Mouse (Mus musculus): ENCODE results near the gene Ipp.
A peak's percentile ranks its signal among the peaks of the same experiment; 100 is the strongest.

Ipp gene

DNA sequence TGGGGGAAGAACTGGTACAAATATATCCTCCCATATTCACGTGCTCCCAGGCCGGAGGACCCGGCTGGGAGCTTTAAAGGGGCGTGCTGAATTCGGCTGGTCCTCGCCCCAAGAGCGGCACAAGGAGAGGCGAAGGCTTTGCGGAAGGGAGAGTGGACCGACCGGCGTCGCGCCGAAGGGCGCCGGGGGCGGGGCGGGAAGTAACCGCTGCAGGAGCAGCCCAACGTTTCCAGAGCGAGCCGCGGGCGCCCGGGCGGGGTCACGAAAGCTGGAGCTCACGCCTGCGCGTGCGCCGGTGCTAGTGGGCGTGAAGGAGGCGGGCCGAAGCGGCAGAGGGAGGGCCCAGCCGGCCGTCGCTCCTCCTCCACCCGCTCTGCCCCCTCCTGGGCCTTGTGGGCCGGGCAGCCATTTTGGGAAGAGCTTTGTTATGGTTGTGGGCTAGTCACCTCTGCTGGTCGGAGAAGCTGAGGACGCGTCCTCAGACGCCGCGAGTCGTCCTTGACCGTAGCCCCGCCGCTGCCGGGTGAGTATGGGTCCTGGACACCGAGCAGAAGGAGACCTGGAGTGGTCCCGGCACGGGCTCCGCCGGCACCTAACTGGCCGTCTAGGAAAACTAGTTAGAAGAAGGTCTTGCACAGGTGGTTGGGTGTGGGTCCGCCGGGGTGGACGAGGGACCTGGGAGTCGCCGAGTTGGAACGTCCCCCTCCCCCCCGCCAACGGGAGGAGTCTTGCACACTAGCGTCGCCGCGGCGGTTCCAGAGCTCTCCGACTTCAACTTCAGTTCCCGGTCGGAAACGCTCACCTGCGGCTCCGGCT lies 50.2 kb downstream of the Ipp start, which contains the start of gene Gpbp1l1:
Gpbp1l1 (plus strand) TSS at position 353 of the 816 bp plus-strand sequence.
- peak; percentile 97 for DNase-seq (ENCODE audit: low spot score)

DNA sequence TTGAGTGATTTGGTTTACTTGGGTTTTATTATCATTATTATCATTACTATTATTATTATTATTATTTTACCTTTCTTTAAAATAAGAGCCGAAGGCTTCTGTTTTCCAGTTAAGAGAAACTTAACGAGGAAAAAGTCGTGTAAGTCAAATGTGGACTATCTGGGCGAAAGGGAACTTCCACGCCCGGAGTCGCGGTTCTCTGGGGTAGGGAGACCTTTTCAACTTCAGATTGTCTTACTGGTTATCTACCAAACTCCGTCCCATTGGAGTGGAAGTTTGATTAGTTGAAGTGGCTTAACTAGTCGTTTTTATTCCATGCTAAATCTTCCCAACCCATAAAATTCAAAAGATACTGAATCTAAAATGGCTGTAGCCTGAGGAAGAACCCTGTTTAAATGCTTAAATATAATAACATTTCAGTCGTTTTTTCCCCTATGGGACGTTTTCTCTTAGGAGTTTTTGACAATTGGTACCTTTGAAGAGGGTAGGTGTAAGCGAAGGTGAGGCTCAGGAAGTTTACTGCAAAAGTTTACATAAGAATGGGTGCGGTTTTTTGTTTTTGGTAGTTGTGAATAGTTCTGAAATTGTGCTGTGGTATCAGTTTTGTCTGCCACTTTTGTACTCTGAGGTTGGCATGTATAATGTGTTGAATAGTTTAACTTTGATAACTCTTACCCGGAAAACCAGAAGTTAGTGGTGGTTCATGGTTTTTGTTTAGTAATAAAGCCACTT lies 51.0 kb downstream of the Ipp start:
- DNase-seq (ENCODE audit: low spot score), result peak; percentile 33

Data from embryo, embryonic 10.5 days (tissue).